Mouse (Mus musculus) kidney, adult 8-10 months (tissue): Measurements from ENCODE around the gene Ntm.

Experiments used
- DNase-seq, 2 experiments: peaks; one replicate each; pipeline ENCODE4 v3.0.0; 2022

The Ntm gene

DNA sequence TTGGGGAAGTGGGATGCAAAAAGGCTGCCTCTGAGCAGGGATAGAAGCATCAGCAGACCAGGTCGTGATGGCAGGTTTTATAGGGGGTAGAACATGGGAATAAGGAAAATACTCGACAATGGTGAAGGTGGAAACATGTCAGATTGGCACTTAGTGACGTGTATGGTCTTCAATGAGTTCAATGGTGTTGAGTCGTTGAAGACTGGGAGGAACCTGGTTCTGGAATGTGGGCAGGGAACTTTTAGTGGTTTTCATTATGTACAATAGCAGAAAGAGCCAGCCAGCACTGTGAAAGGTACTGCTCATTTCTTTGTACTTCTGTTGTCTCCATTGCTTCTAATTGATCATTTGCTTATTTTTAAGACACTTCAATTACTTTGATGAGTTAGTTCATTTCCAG, 214.9 kb downstream of the Ntm start:
- DNase-seq, result no peak

- no peak for DNase-seq
These were observed 224.0 kb downstream of the Ntm start for GRCm38 (mm10) chr9:29738835-29739526.

DNA sequence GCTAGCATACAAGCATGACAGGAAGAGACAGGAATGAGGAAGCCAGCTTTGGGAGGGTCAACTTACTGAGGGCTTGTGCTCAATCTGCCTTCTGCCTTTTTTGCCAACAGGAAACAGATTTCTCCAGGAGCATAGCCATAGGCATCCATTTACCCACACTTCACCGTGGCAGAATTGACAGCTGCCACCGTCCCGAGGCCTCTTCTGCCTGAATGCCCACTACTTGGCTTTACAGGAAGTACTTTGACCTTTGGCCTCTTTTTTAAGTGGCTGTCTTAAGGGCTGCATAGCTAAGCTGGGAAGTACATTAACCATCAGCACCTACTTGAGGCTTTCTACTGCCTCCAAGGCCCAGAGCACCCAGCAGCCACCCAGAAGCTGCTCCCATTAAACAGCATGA, 226.9 kb downstream of the Ntm start:
- DNase-seq, result peak in 1 of 2 experiments; percentile 7

DNA sequence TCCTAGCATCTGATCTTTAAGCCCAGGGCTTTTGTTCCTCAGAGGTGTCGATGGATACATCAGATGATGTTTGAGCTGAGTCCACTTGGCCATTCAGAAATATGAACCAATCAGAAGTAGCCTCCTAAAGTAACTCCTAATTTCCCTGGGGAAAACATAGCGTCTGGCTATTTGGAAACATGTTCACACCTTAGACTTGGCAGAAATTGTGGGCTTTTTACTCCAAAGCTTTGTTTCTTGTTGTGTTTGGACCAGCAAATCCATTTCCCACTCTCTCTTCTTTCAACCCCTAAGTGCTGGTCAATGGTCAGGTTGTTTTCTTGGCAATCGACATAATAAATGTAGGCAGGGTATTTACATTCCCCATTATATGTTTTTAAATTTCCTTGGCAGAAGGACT, 230.0 kb downstream of the Ntm start:
- DNase-seq, result no peak

- no peak for DNase-seq
These were observed 231.3 kb downstream of the Ntm start for GRCm38 (mm10) chr9:29731672-29732071.

DNA sequence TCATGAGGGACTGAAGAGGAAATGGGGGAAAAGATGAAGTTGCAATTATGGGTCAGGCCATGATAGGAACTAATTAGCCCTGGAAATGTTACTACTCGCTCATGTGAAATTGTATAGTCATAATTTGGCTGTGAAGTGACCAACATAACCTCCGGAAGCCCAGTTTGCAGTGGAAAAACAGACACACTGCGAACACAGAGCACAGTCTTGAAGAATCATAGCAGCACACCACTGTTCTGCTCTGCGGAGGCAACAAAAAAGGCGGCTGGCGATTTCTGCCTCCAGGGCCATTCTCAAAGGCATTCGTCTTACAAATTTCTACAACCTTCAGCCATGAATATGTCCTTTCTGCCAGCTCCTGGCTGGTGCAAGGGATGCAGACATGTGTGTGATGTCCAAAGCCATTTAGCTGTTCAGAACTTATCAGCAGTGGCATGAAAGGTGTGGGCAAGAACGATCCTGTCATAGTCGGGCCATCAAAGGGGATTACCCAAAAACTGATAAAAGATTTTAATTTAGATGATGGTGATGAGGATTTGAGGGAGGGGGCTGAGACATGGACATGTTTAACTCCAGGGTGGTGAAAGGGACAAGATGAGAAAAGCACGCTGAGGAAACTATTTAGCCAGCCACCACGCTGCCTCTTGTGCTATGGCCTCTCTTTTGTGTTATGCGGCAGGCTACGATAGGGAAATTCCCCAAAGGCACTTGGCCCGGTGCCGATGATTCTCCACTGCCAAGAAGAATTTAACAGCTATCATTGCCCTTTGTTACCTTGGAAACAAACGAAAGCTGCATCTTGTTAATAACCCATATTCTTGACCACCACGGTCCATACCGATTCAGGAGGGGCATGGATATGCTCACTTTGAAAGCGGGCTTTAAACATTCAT, 235.2 kb downstream of the Ntm start:
- DNase-seq, result no peak

DNA sequence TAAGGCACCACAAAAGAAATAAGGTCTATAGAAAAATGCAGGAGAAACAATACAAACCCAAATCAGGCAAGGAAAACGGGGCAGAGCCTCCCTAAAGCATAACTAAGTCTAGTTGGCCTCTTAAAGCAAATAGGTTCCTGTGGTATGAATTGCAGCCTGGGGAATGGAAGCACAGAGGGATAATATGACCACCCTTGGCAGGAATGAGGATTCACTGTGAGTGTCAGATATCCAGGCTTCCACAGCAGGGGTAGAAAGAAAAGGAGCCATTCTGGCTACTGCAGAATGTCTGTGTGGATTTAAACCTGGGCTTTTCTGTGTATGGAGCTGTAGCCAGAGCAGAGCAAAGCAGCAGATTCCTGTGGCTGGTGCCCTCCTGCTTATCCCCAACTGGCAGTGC, 241.5 kb downstream of the Ntm start:
- no peak for DNase-seq

- no peak for DNase-seq
These were observed 246.1 kb downstream of the Ntm start for GRCm38 (mm10) chr9:29716795-29717194.

DNA sequence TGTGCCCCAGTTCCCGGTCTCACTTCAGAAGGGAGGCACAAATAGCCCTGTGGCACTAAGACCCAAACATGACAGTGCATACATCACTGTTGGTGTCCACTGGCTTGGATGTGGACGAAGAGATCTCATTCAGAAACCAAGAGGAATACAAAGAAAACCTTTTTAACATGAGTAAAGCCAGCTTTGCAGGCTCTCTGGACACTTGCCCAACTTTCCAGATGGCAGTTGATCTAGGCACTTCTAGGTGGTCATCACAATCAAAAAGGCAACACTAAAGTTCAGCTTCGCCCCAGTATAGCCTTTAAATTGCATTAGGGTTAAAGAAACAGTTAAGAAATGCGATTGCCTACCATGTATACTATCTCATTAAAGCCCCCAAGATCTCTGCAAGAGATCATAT, 264.7 kb downstream of the Ntm start:
- no peak for DNase-seq

- no peak for DNase-seq
These were observed 268.8 kb downstream of the Ntm start for GRCm38 (mm10) chr9:29694151-29694550.

DNA sequence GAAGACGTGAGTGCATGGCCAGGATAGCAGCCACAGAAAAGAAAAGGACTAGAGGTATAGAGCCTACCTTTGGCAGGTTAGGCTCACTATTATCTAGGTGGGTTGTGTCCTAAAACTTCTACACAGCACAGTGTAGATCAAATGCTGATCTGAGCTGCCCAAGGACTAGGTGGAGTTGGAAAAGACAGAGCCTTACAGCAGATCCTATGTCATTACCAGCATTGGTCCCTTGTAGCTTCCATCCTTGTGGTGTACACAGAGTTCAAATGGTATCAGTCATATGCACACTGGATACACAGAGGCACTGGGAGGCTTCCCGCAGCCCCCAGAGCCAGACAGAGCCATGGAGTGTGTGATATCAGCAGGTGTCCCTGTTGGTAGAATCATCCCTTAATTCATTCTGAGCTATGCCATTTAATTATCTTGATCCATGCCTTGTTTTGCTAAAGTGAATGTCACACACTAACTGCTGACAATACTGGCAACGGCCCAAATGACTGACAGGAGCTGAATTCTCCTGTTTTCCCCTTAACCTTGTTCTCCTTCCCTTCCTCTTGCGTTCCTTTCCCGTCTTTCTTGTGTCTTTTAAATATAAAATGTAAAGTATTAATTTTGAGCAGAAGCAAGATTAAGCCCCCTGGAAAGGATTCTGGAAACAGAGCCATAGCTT, 271.6 kb downstream of the Ntm start:
- no peak for DNase-seq

DNA sequence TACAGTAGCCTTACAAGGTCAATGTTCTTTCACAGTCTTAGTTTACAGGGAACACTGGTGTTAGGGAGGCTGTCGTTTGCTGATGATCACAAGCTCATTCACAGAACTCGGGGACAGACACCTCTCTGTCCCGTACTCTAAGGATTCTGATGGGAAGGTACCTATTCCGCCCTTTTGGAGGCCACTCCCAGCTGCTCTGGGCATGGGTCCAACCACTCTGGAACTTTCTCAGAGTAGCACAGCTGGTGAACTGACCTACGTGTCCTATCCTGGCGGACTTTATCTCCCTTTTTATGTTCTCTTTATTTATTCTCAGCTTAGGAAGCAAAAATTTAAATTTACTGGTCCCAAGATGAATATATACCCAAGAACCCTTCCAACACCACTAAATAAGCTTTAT, 280.7 kb downstream of the Ntm start:
- no peak for DNase-seq

DNA sequence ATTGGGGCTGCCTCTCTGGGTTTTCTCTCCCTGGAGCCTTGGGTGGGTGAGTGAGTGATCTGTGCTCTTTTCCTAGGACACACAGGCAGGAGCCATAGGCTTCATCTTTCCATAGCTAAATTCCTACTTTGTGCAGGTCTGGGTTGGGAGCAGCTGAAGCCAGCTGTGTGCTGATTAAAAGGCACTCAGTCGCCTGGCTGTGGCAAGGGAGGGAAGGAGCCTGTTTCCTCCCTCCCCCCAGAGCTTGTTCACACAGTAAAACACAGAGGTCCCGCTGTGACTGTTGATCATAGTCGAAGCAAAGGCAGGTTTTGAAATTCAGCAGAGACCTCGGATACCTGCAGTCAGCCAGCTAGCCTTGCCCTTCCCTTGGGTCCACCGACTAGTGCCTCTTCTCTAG, 282.3 kb downstream of the Ntm start:
- no peak for DNase-seq

GRCm38 (mm10) chr9:29673911-29674310, 289.0 kb downstream of the Ntm start:
- peak; percentile 7 to 17 for DNase-seq

DNA sequence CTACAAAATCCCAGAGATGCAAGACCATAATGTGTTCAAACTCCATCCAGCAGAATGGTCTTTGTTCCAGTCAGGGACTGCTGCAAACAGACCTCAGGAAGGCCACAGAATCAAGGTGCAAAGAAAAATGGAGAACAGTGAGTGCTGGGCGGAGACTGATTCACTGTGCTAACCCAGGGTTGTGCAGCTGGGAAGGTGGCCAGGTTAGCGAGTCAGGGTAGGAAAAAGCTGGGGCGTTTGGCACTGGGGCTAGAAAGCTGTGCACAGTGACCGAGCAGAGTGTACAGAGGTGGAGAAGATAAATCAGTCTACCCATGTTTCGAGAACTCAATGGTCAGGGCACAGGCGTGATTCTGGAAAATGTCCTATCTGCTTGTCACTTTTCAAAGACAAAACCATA, 291.1 kb downstream of the Ntm start:
- no peak for DNase-seq

- no peak for DNase-seq
These were observed 299.7 kb downstream of the Ntm start for GRCm38 (mm10) chr9:29663286-29663685.

GRCm38 (mm10) chr9:29661468-29662145, 301.3 kb downstream of the Ntm start:
- peak; percentile 6 to 28 for DNase-seq

GRCm38 (mm10) chr9:29660059-29660613, 302.8 kb downstream of the Ntm start:
- DNase-seq, result no peak

GRCm38 (mm10) chr9:29657761-29658465, 305.0 kb downstream of the Ntm start:
- no peak for DNase-seq

DNA sequence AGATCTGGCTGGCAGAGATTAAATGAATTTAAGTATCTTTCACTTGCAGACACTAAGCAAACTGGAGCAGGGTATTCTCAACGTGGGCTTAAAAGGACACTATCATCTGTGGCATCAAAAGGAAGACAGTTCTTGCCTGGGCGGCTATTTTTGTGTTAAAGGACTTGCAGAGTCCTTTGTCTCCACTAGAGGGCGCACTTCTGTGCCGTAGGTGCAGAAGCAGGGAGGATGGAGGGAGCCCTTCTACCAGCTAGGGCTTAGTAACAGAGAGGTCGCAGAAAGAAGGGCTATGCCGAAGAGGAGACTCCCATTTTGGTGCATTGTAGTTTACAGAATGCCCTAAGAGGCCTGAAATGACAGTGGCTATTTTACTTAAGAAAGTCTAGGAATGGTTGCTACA, 308.1 kb downstream of the Ntm start:
- peak in 1 of 2 experiments; percentile 15 for DNase-seq

GRCm38 (mm10) chr9:29653678-29654235, 309.2 kb downstream of the Ntm start:
- no peak for DNase-seq

DNA sequence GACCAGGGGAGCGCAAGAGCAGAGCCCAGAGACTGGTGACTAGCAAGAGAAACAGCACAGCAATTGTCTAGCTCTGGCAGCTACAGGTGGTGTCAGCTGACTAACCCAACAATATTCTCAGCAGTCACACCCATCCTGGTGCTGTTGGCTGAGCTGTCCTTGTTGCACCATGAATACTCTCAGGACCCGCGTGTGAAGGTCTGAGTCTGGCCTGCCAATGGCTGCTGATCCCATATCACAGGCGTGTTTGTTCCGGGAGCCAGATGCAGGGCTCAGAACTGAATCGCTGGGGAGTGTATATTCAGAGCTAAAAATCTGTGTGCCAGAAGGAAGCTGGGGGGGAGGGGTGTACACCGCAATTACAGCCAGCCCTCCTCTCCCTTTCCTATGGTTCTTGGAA, 310.1 kb downstream of the Ntm start:
- DNase-seq, result no peak
